26 mouse cellular contexts compared by ENCODE assay signal in the genomic region with DNA sequence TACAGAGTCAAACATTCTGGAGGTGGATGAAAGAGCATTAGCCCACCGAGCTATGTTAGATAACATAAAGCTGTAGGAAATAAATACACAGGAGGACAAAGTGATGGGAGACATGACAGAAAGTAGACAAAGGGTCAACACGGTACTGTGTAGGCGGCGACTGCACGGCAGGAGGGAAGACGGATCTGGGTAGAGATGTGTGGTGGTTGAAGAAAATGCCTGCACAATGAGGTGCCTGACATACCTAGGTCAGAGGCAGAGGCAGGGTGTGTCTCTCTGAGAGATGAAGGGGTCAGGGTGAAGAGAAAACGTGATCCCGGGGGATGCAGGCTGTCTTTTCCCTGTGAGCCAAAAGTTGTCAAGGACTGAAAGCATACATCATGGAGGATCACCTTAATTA. TPM values are rescaled to one million over a fixed set of nuclear protein-coding genes. Genes with fewer than 3 reads are reported as not detected.
DNase-seq lines count a peak whose midpoint lies in the region; ATAC-seq lines count a peak whose summit lies in the region.
"Had no signal": no experiment of that assay in that cellular context is flagged by ENCODE, and none has a peak within 500 bp of the region (broad histone marks: within the 10 kb centered on the region; RNA-seq: fewer than 3 reads in every experiment).

No protein-coding gene starts in this region.

- ATAC-seq in midbrain, embryonic 15.5 days (replicated peaks): no peak
- peak; percentile 64; the same call in 1 of the 2 replicates for ATAC-seq in midbrain, embryonic 13.5 days
- ATAC-seq in midbrain, embryonic 16.5 days: no peak
- ATAC-seq: CD4-positive, CD25-positive, alpha-beta regulatory T cell, adult 4 months; forebrain, embryonic 14.5 days; Patski had no signal

- H3K36me3 ChIP-seq in heart, embryonic 10.5 days: no peaks in the 10 kb centered on the region
- no peaks in the 10 kb centered on the region for H3K36me3 ChIP-seq in midbrain, embryonic 10.5 days
- no peaks in the 10 kb centered on the region for H3K36me3 ChIP-seq in midbrain, embryonic 15.5 days (replicated peaks)
- H3K36me3 ChIP-seq in midbrain, embryonic 13.5 days: no peaks in the 10 kb centered on the region
- no peaks in the 10 kb centered on the region for H3K36me3 ChIP-seq in midbrain, embryonic 16.5 days (ENCODE audit: control insufficient read depth, insufficient read depth, low read length)
- H3K36me3 ChIP-seq: embryonic facial prominence, embryonic 13.5 days; embryonic facial prominence, embryonic 15.5 days; forebrain, embryonic 10.5 days; G1E had no signal

- peak; percentile 41 for DNase-seq in heart, embryonic 10.5 days (ENCODE audit: low spot score)
- no peak for DNase-seq in heart, postnatal 14 days
- no peak for DNase-seq in midbrain, embryonic 10.5 days (ENCODE audit: low spot score)
- no peak for DNase-seq in B cell, adult 2 months
- DNase-seq: adrenal gland, adult 2 months; adrenal gland, postnatal 10 days; adrenal gland, postnatal 25 days; cerebellum, adult 11 months; cerebellum, adult 18-20 months; cerebellum, adult 8-10 months; cerebellum, adult 9-11 months; cerebellum, postnatal 14 days; cerebellum, postnatal 36 days; embryo, embryonic 11 days had no signal

- 76% methylated on average over 8 of the region's 8 CpGs for WGBS in heart, embryonic 10.5 days
- WGBS in midbrain, embryonic 10.5 days: 83% methylated on average over 8 of the region's 8 CpGs
- 84% methylated on average over 8 of the region's 8 CpGs for WGBS in midbrain, embryonic 15.5 days
- WGBS in midbrain, embryonic 13.5 days: 83% methylated on average over 8 of the region's 8 CpGs
- 79% methylated on average over 8 of the region's 8 CpGs for WGBS in midbrain, embryonic 16.5 days

- H3K4me1 ChIP-seq in heart, embryonic 10.5 days: peaks cover 12% of the 10 kb centered on the region
- H3K4me1 ChIP-seq in midbrain, embryonic 10.5 days: peaks cover 49% of the 10 kb centered on the region
- H3K4me1 ChIP-seq in midbrain, embryonic 15.5 days: peaks cover 10% of the 10 kb centered on the region; the same call in 1 of the 2 replicates
- H3K4me1 ChIP-seq in midbrain, embryonic 13.5 days (replicated peaks): peaks cover 20% of the 10 kb centered on the region
- H3K4me1 ChIP-seq in midbrain, embryonic 16.5 days (ENCODE audit: control insufficient read depth, insufficient read depth, low read length): peaks cover 5% of the 10 kb centered on the region; the same call in 1 of the 2 replicates

- H3K27me3 ChIP-seq in heart, embryonic 10.5 days (ENCODE audit: insufficient read depth, poor library complexity, severe bottlenecking): no peaks in the 10 kb centered on the region
- H3K27me3 ChIP-seq in midbrain, embryonic 10.5 days (ENCODE audit: low read depth, poor library complexity, severe bottlenecking): no peaks in the 10 kb centered on the region
- H3K27me3 ChIP-seq in midbrain, embryonic 15.5 days (replicated peaks): no peaks in the 10 kb centered on the region
- H3K27me3 ChIP-seq in midbrain, embryonic 13.5 days: no peaks in the 10 kb centered on the region
- no peaks in the 10 kb centered on the region for H3K27me3 ChIP-seq in midbrain, embryonic 16.5 days (ENCODE audit: control insufficient read depth, insufficient read depth, low read depth, low read length)
- H3K27me3 ChIP-seq: CH12.LX; embryonic facial prominence, embryonic 13.5 days; embryonic facial prominence, embryonic 15.5 days; Patski had no signal

- no peak overlapping the region for H3K27ac ChIP-seq in heart, embryonic 10.5 days
- peak overlapping the region; percentile 35 for H3K27ac ChIP-seq in midbrain, embryonic 10.5 days (replicated peaks)
- no peak overlapping the region for H3K27ac ChIP-seq in midbrain, embryonic 15.5 days
- no peak overlapping the region for H3K27ac ChIP-seq in midbrain, embryonic 13.5 days
- H3K27ac ChIP-seq in midbrain, embryonic 16.5 days (ENCODE audit: low read length): no peak overlapping the region
- H3K27ac ChIP-seq: embryonic facial prominence, embryonic 13.5 days; embryonic facial prominence, embryonic 15.5 days; forebrain, embryonic 10.5 days had no signal

- intact Hi-C loops in heart, postnatal 14 days (cut with DNase I): no loop called here

- H3K4me2 ChIP-seq in midbrain, embryonic 15.5 days: no peak overlapping the region
- no peak overlapping the region for H3K4me2 ChIP-seq in midbrain, embryonic 13.5 days (replicated peaks)
- H3K4me2 ChIP-seq in midbrain, embryonic 16.5 days (ENCODE audit: low read length): no peak overlapping the region
- H3K4me2 ChIP-seq: embryonic facial prominence, embryonic 13.5 days; embryonic facial prominence, embryonic 15.5 days had no signal

- H3K4me3 ChIP-seq in heart, embryonic 10.5 days: no peak overlapping the region
- no peak overlapping the region for H3K4me3 ChIP-seq in midbrain, embryonic 10.5 days
- no peak overlapping the region for H3K4me3 ChIP-seq in midbrain, embryonic 15.5 days
- no peak overlapping the region for H3K4me3 ChIP-seq in midbrain, embryonic 13.5 days (replicated peaks)
- no peak overlapping the region for H3K4me3 ChIP-seq in midbrain, embryonic 16.5 days (ENCODE audit: low read depth, low read length)
- H3K4me3 ChIP-seq: embryonic facial prominence, embryonic 13.5 days; embryonic facial prominence, embryonic 15.5 days; erythroblast, embryonic 14.5 days; forebrain, embryonic 10.5 days had no signal

- H3K9ac ChIP-seq in midbrain, embryonic 15.5 days: no peak overlapping the region
- no peak overlapping the region for H3K9ac ChIP-seq in midbrain, embryonic 13.5 days (replicated peaks)
- H3K9ac ChIP-seq in midbrain, embryonic 16.5 days (ENCODE audit: low read depth, low read length): no peak overlapping the region
- H3K9ac ChIP-seq: embryonic facial prominence, embryonic 13.5 days; embryonic facial prominence, embryonic 15.5 days had no signal

- no peaks in the 10 kb centered on the region for H3K9me3 ChIP-seq in heart, embryonic 10.5 days
- no peaks in the 10 kb centered on the region for H3K9me3 ChIP-seq in midbrain, embryonic 10.5 days (replicated peaks)
- H3K9me3 ChIP-seq in midbrain, embryonic 15.5 days: no peaks in the 10 kb centered on the region
- H3K9me3 ChIP-seq in midbrain, embryonic 13.5 days: no peaks in the 10 kb centered on the region
- no peaks in the 10 kb centered on the region for H3K9me3 ChIP-seq in midbrain, embryonic 16.5 days (replicated peaks; ENCODE audit: control insufficient read depth, low read length, poor library complexity, severe bottlenecking)
- H3K9me3 ChIP-seq: embryonic facial prominence, embryonic 13.5 days; embryonic facial prominence, embryonic 15.5 days; forebrain, embryonic 10.5 days; G1E had no signal

RNA-seq across cellular contexts. Expression of a gene that starts 46.9 kb away (rescaled TPM):
- 173 and 189 TPM in 2 replicates for polyA plus RNA-seq in heart, embryonic 10.5 days (2016; fragmentation: Nextera tagmentation; extraction: Ambion mirVana)
- total RNA-seq in heart, postnatal 14 days (2021): 10 to 100 TPM; 46.3 to 63.5 TPM
- 187 and 203 TPM in 2 replicates for polyA plus RNA-seq in midbrain, embryonic 10.5 days (2016; fragmentation: Nextera tagmentation; extraction: Ambion mirVana)
- polyA plus RNA-seq in midbrain, embryonic 15.5 days (2015; fragmentation: Nextera tagmentation; extraction: Ambion mirVana): 171 and 189 TPM in 2 replicates
- polyA plus RNA-seq in midbrain, embryonic 13.5 days (2015; fragmentation: Nextera tagmentation; extraction: Ambion mirVana): 190 and 235 TPM in 2 replicates
- polyA plus RNA-seq in midbrain, embryonic 16.5 days (2015; fragmentation: Nextera tagmentation; extraction: Ambion mirVana): 200 and 214 TPM in 2 replicates
